11 mouse cellular contexts compared by ENCODE assay signal in the genomic region with DNA sequence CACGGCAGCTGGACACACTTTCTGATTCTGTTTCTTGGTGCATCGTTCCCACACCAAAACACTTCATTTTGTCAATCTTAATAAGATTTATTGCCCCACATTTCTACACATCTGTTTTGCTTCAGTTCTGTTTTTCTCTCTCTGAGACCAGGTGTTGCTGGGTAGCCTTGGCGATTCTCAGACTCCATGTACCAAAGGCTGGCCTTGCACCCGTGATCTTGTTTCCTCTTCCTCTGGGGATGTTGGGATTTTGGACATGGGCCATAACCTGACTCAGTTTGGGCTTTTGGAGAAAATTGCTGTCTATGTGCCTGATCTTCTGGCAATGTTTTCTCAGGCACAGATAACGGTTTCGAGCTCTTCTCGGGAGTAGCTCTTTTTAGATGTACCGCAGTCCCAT.
"Had no signal": no experiment of that assay in that cellular context is flagged by ENCODE, and none has a peak within 500 bp of the region (broad histone marks: within the 10 kb centered on the region; RNA-seq: fewer than 3 reads in every experiment).

No protein-coding gene starts in this region.

- DNase-seq: kidney, adult 8-10 months; lung, embryonic 14.5 days; lung, postnatal 10 days; right cerebral cortex, postnatal 14 days; thymus, adult 18-20 months; thymus, postnatal 14 days had no signal

- H3K27me3 ChIP-seq: limb, embryonic 15.5 days; liver, embryonic 12.5 days; midbrain, embryonic 12.5 days had no signal

- H3K4me1 ChIP-seq: midbrain, embryonic 12.5 days had no signal

- H3K36me3 ChIP-seq: limb, embryonic 15.5 days; liver, embryonic 12.5 days had no signal

- H3K4me3 ChIP-seq: limb, embryonic 15.5 days; liver, embryonic 12.5 days; megakaryocyte, embryonic 14.5 days; midbrain, embryonic 12.5 days had no signal

- H3K27ac ChIP-seq: limb, embryonic 15.5 days; liver, embryonic 12.5 days; macrophage; midbrain, embryonic 12.5 days had no signal
